Mouse (Mus musculus) midbrain, postnatal 0 days (tissue): ENCODE results near the gene Qk. TPM values are rescaled to one million over a fixed set of nuclear protein-coding genes. Genes with fewer than 3 reads are reported as not detected.
A peak's percentile ranks its signal among the peaks of the same experiment; 100 is the strongest.

Experiments
- ATAC-seq: fragments of 200-750 bp; cut with Nextera tagmentation; 2 replicates; pipeline ENCODE4 v1.8.0; 2017; ENCODE audit warnings: moderate number of reproducible peaks, mild to moderate bottlenecking, moderate TSS enrichment, moderate library complexity; ENCODE audit not compliant: low FRiP score
- DNase-seq: peaks from one replicate; pipeline ENCODE4 v3.0.0-alpha.2; 2015; ENCODE audit warnings: low spot score
- H3K27ac ChIP-seq: fragments of 300-500 bp; sonication (generic); 2 replicates; pipeline ENCODE4 v1.5.1; 2014; ENCODE audit warnings: low read depth, mild to moderate bottlenecking, low read length, mixed read lengths
- H3K27me3 ChIP-seq: fragments of 300-500 bp; sonication (generic); 2 replicates; pipeline ENCODE4 v1.6.1; 2014; ENCODE audit warnings: low read length, control low read depth, mixed read lengths; ENCODE audit not compliant: insufficient read depth
- H3K36me3 ChIP-seq: fragments of 300-500 bp; sonication (generic); 2 replicates; pipeline ENCODE4 v1.6.1; 2014; ENCODE audit warnings: low read length, control low read depth, mixed read lengths; ENCODE audit not compliant: insufficient read depth
- H3K4me1 ChIP-seq: fragments of 300-500 bp; sonication (generic); 2 replicates; pipeline ENCODE4 v1.6.1; 2014; ENCODE audit warnings: mild to moderate bottlenecking, control low read depth, antibody characterized with exemption, low read length, mixed read lengths; ENCODE audit not compliant: insufficient read depth
- H3K4me2 ChIP-seq: fragments of 300-500 bp; sonication (generic); 2 replicates; pipeline ENCODE4 v1.6.1; 2014; ENCODE audit warnings: low read depth, mild to moderate bottlenecking, low read length, mixed read lengths; ENCODE audit not compliant: poor library complexity, severe bottlenecking
- H3K4me3 ChIP-seq: fragments of 300-500 bp; sonication (generic); 2 replicates; pipeline ENCODE4 v1.5.1; 2014; ENCODE audit warnings: low read depth, mild to moderate bottlenecking, low read length, moderate library complexity
- H3K9ac ChIP-seq: fragments of 300-500 bp; sonication (generic); replicated peaks from 2 replicates; pipeline ENCODE4 v1.6.1; 2014; ENCODE audit warnings: mild to moderate bottlenecking, low read length, moderate library complexity, mixed read lengths; ENCODE audit not compliant: poor library complexity, severe bottlenecking
- H3K9me3 ChIP-seq: fragments of 300-500 bp; sonication (generic); 2 replicates; pipeline ENCODE4 v1.6.1; 2016; ENCODE audit warnings: low read length, control low read depth
- CTCF ChIP-seq: IDR thresholded peaks from 2 replicates; pipeline ENCODE4 v1.5.1; 2016; ENCODE audit warnings: antibody characterized with exemption, mild to moderate bottlenecking
- WGBS: fragments of 180-500 bp; shearing (Covaris S2); extraction: QIAGEN DNeasy Blood & Tissue Kit; methylation state at CpG from one replicate; pipeline ENCODE4 v1.1.7; 2014; 5-methylcytosine and 5-hydroxymethylcytosine counted together
- polyA plus RNA-seq: library from polyadenylated mRNA; unstranded; fragments of >200 nt; fragmentation: Nextera tagmentation; extraction: Ambion mirVana; gene quantifications from 2 replicates; pipeline ENCODE4 v1.2.1, GENCODE M21; 2015
- total RNA-seq: library from RNA; depleted of rRNA; stranded (reverse); fragments of >200 nt; gene quantifications from 2 replicates; pipeline ENCODE4 v1.2.3, GENCODE M21; 2014

Gene Qk
- total and polyA plus RNA-seq, 2 experiments from 2014 or later, result 47.4 to 297 TPM

DNA sequence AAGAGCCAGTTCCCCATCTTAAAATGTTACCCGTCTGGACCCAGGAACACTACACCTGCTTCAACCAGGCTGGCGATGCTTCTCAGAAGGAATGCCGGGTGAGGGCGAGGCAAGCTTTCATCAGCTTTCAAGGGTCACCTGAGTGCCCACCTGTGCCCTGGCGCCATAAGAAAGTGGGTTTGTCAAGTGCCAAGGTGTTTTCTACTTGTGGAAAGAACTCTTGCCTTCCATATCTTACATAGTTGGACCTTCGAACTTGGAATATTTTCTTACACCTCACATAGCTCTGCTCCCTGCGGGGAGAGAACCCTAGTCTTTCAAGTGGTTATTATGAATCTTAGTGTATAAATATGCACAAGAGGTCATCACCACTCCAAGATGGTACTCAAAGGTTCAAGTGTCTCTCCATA is 42.2 kb upstream of the Qk start:
- no peak for ATAC-seq
- Histone ChIP-seq H3K4me1 (no peaks in the 10 kb centered on the region), H3K4me3 (no peak overlapping the region), H3K9ac (no peak overlapping the region), H3K4me2 (no peak overlapping the region), H3K36me3 (no peaks in the 10 kb centered on the region), H3K27ac (no peak overlapping the region), H3K27me3 (no peaks in the 10 kb centered on the region), H3K9me3 (no peaks in the 10 kb centered on the region)
- no peak for DNase-seq
- no peak for TF ChIP-seq CTCF
- 93% methylated on average over 7 of the region's 7 CpGs for WGBS

GRCm38 (mm10) chr17:10360738-10361137 is 41.1 kb upstream of the Qk start:
- whole genome bisulfite sequencing, result 63% methylated on average over 4 of the region's 4 CpGs
- Histone ChIP-seq H3K9ac (no peak overlapping the region), H3K9me3 (no peaks in the 10 kb centered on the region), H3K4me1 (no peaks in the 10 kb centered on the region), H3K36me3 (no peaks in the 10 kb centered on the region), H3K27ac (no peak overlapping the region), H3K4me2 (no peak overlapping the region), H3K27me3 (no peaks in the 10 kb centered on the region), H3K4me3 (no peak overlapping the region)
- no peak for TF ChIP-seq CTCF
- DNase-seq (peak; percentile 49), ATAC-seq (no peak)

GRCm38 (mm10) chr17:10359466-10359865 is 39.8 kb upstream of the Qk start:
- no peak for TF ChIP-seq CTCF
- Histone ChIP-seq H3K9ac (no peak overlapping the region), H3K27ac (no peak overlapping the region), H3K4me2 (no peak overlapping the region), H3K36me3 (no peaks in the 10 kb centered on the region), H3K4me1 (no peaks in the 10 kb centered on the region), H3K27me3 (no peaks in the 10 kb centered on the region), H3K9me3 (no peaks in the 10 kb centered on the region), H3K4me3 (no peak overlapping the region)
- ATAC-seq (no peak), DNase-seq (no peak)
- 79% methylated on average over 14 of the region's 14 CpGs for WGBS

GRCm38 (mm10) chr17:10357348-10357747 is 37.7 kb upstream of the Qk start:
- ATAC-seq, result no peak
- H3K36me3 ChIP-seq, result no peaks in the 10 kb centered on the region
- WGBS, result 19% methylated on average over 12 of the region's 12 CpGs
- peak overlapping the region; percentile 13 for H3K4me2 ChIP-seq
- H3K4me3 ChIP-seq, result no peak overlapping the region
- no peak overlapping the region for H3K9ac ChIP-seq
- no peaks in the 10 kb centered on the region for H3K4me1 ChIP-seq
- no peaks in the 10 kb centered on the region for H3K9me3 ChIP-seq
- H3K27me3 ChIP-seq, result no peaks in the 10 kb centered on the region
- H3K27ac ChIP-seq, result no peak overlapping the region
- no peak for TF ChIP-seq CTCF
- peak; percentile 36 for DNase-seq

DNA sequence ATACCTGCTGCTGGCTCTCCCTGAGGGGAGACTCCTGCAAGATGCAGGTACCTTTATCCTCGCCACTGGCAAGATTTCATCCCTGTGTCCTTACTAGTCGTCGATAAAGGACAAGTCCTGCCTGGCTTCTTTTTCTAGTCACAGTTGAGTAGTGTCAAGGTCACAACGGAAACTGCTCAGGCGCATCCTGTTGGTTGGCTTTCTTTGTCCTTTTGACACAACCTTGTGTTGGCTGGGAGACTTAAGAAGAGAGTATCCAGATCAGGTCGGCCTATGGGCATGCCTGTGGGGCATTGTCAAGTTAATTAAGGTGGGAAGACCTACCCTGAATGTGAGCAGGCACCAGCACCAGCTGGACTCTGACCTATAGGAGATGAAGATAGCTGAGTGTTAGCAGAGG is 36.6 kb upstream of the Qk start:
- DNase-seq (no peak), ATAC-seq (no peak)
- WGBS, result 48% methylated on average over 6 of the region's 6 CpGs
- no peak for TF ChIP-seq CTCF
- no peak overlapping the region for H3K4me3 ChIP-seq
- no peak overlapping the region for H3K9ac ChIP-seq
- no peaks in the 10 kb centered on the region for H3K27me3 ChIP-seq
- no peak overlapping the region for H3K27ac ChIP-seq
- H3K9me3 ChIP-seq, result no peaks in the 10 kb centered on the region
- no peaks in the 10 kb centered on the region for H3K36me3 ChIP-seq
- no peaks in the 10 kb centered on the region for H3K4me1 ChIP-seq
- no peak overlapping the region for H3K4me2 ChIP-seq

- no peak for TF ChIP-seq CTCF
- Histone ChIP-seq H3K9ac (no peak overlapping the region), H3K4me2 (no peak overlapping the region), H3K27me3 (no peaks in the 10 kb centered on the region), H3K9me3 (no peaks in the 10 kb centered on the region), H3K36me3 (no peaks in the 10 kb centered on the region), H3K27ac (no peak overlapping the region), H3K4me3 (no peak overlapping the region), H3K4me1 (no peaks in the 10 kb centered on the region)
- ATAC-seq (no peak), DNase-seq (no peak)
- WGBS, result 44% methylated on average over 8 of the region's 8 CpGs
These were observed 36.1 kb upstream of the Qk start for GRCm38 (mm10) chr17:10355746-10356145.
